In genomic region chr7:73389419-73389818, GRCm38 (mm10) we compare ENCODE assay signal across 11 mouse cellular contexts. TPM values are rescaled to one million over a fixed set of nuclear protein-coding genes. Genes with fewer than 3 reads are reported as not detected.
DNase-seq lines count a peak whose midpoint lies in the region; ATAC-seq lines count a peak whose summit lies in the region.
"Had no signal": no experiment of that assay in that cellular context is flagged by ENCODE, and none has a peak within 500 bp of the region (broad histone marks: within the 10 kb centered on the region; RNA-seq: fewer than 3 reads in every experiment).

No protein-coding gene starts in this region.

- WGBS in kidney, embryonic 15.5 days, result 14% methylated on average over 9 of the region's 9 CpGs
- 4% methylated on average over 9 of the region's 9 CpGs for WGBS in forebrain, embryonic 11.5 days
- 20% methylated on average over 9 of the region's 9 CpGs for WGBS in intestine, embryonic 15.5 days
- 5% methylated on average over 9 of the region's 9 CpGs for WGBS in neural tube, embryonic 13.5 days

- H3K4me2 ChIP-seq in kidney, embryonic 15.5 days, result peak overlapping the region; percentile 91
- H3K4me2 ChIP-seq in forebrain, embryonic 11.5 days (ENCODE audit: low read depth, low read length, severe bottlenecking), result peak overlapping the region; percentile 86; the same call in 1 of the 2 replicates
- H3K4me2 ChIP-seq in intestine, embryonic 15.5 days (replicated peaks), result peak overlapping the region; percentile 89
- H3K4me2 ChIP-seq in neural tube, embryonic 13.5 days, result peak overlapping the region; percentile 90

- H3K4me1 ChIP-seq in kidney, embryonic 15.5 days, result peaks cover 35% of the 10 kb centered on the region
- H3K4me1 ChIP-seq in forebrain, embryonic 11.5 days (replicated peaks; ENCODE audit: control insufficient read depth, insufficient read depth, low read length), result peaks cover 22% of the 10 kb centered on the region
- peaks cover 23% of the 10 kb centered on the region for H3K4me1 ChIP-seq in intestine, embryonic 15.5 days (replicated peaks)
- peaks cover 74% of the 10 kb centered on the region for H3K4me1 ChIP-seq in neural tube, embryonic 13.5 days (replicated peaks)

- H3K27ac ChIP-seq in kidney, embryonic 15.5 days, result peak overlapping the region; percentile 66
- peak overlapping the region; percentile 54; the same call in 1 of the 2 replicates for H3K27ac ChIP-seq in forebrain, embryonic 11.5 days (ENCODE audit: low read depth, low read length)
- no peak overlapping the region for H3K27ac ChIP-seq in intestine, embryonic 15.5 days
- peak overlapping the region; percentile 94 for H3K27ac ChIP-seq in neural tube, embryonic 13.5 days (replicated peaks)

- H3K27me3 ChIP-seq in kidney, embryonic 15.5 days, result peaks cover 8% of the 10 kb centered on the region; the same call in 1 of the 2 replicates
- no peaks in the 10 kb centered on the region for H3K27me3 ChIP-seq in forebrain, embryonic 11.5 days (ENCODE audit: control insufficient read depth, insufficient read depth, low read length)
- H3K27me3 ChIP-seq in intestine, embryonic 15.5 days (replicated peaks), result no peaks in the 10 kb centered on the region
- no peaks in the 10 kb centered on the region for H3K27me3 ChIP-seq in neural tube, embryonic 13.5 days

- ATAC-seq in kidney, embryonic 15.5 days (replicated peaks; ENCODE audit: low FRiP score), result no peak
- ATAC-seq in forebrain, embryonic 11.5 days (replicated peaks; ENCODE audit: low FRiP score), result no peak
- ATAC-seq in intestine, embryonic 15.5 days, result no peak
- ATAC-seq in neural tube, embryonic 13.5 days (ENCODE audit: low read depth), result no peak

- no peak for DNase-seq in kidney, adult 9 months
- no peak for DNase-seq in forebrain, embryonic 11.5 days (ENCODE audit: low spot score)
- no peak for DNase-seq in layer of hippocampus, adult 9-11 months
- DNase-seq in cerebellum, adult 9-10 months, result no peak
- DNase-seq in adrenal gland, postnatal 25 days, result no peak
- DNase-seq: spleen, adult 18-20 months had no signal

- H3K9ac ChIP-seq in kidney, embryonic 15.5 days, result peak overlapping the region; percentile 89; the same call in 1 of the 2 replicates
- H3K9ac ChIP-seq in forebrain, embryonic 11.5 days (ENCODE audit: low read length), result no peak overlapping the region; the same call in 1 of the 2 replicates
- no peak overlapping the region for H3K9ac ChIP-seq in intestine, embryonic 15.5 days
- peak overlapping the region; percentile 94; the same call in 1 of the 2 replicates for H3K9ac ChIP-seq in neural tube, embryonic 13.5 days

- H3K36me3 ChIP-seq in kidney, embryonic 15.5 days, result no peaks in the 10 kb centered on the region
- H3K36me3 ChIP-seq in forebrain, embryonic 11.5 days (ENCODE audit: control insufficient read depth, insufficient read depth, low read length), result peaks cover 6% of the 10 kb centered on the region; the same call in 1 of the 2 replicates
- H3K36me3 ChIP-seq in intestine, embryonic 15.5 days, result no peaks in the 10 kb centered on the region
- H3K36me3 ChIP-seq in neural tube, embryonic 13.5 days, result peaks cover 12% of the 10 kb centered on the region; the same call in 1 of the 2 replicates

- H3K4me3 ChIP-seq in kidney, embryonic 15.5 days (replicated peaks), result peak overlapping the region; percentile 74
- H3K4me3 ChIP-seq in forebrain, embryonic 11.5 days (ENCODE audit: low read depth, low read length), result peak overlapping the region; percentile 87; the same call in 1 of the 2 replicates
- H3K4me3 ChIP-seq in intestine, embryonic 15.5 days (replicated peaks), result no peak overlapping the region
- peak overlapping the region; percentile 75 for H3K4me3 ChIP-seq in neural tube, embryonic 13.5 days
- H3K4me3 ChIP-seq: erythroblast, embryonic 14.5 days; megakaryocyte, embryonic 14.5 days had no signal

- no peaks in the 10 kb centered on the region for H3K9me3 ChIP-seq in kidney, embryonic 15.5 days (replicated peaks)
- no peaks in the 10 kb centered on the region for H3K9me3 ChIP-seq in forebrain, embryonic 11.5 days (ENCODE audit: control insufficient read depth, low read length)
- H3K9me3 ChIP-seq in intestine, embryonic 15.5 days, result no peaks in the 10 kb centered on the region
- no peaks in the 10 kb centered on the region for H3K9me3 ChIP-seq in neural tube, embryonic 13.5 days

RNA-seq across cellular contexts. Expression of gene Rgma, which starts 14.1 kb away (rescaled TPM):
- 11.7 and 13.7 TPM in 2 replicates for polyA plus RNA-seq in kidney, embryonic 15.5 days (2015; fragmentation: Nextera tagmentation; extraction: Ambion mirVana)
- 37.0 and 40.5 TPM in 2 replicates for polyA plus RNA-seq in forebrain, embryonic 11.5 days (2014; fragmentation: Nextera tagmentation; extraction: Ambion mirVana)
- 7.4 TPM in 2 replicates for polyA plus RNA-seq in intestine, embryonic 15.5 days (2015; fragmentation: Nextera tagmentation; extraction: Ambion mirVana)
- polyA plus RNA-seq in neural tube, embryonic 13.5 days (2015; fragmentation: Nextera tagmentation; extraction: Ambion mirVana), result 41.4 and 49.6 TPM in 2 replicates
- total RNA-seq in adrenal gland, postnatal 25 days (2021), result 7.7 and 9.9 TPM in 2 replicates
- polyA plus RNA-seq: erythroblast, embryonic 14.5 days had no signal

Comparison
In these comparisons a context has a peak if more than half of its experiments do, and no peak if none do; other contexts are left out.
1. H3K9ac ChIP-seq: peak in kidney, embryonic 15.5 days (single experiment) and neural tube, embryonic 13.5 days (single experiment); none in forebrain, embryonic 11.5 days (single experiment) and intestine, embryonic 15.5 days (single experiment).
2. Peak in every context shown above with its lines, with median percentiles within 50 percentile points of each other: H3K4me2 ChIP-seq.